Mouse (Mus musculus) midbrain, embryonic 11.5 days (tissue): ENCODE measurements around the gene Rnf141. TPM values are rescaled to one million over a fixed set of nuclear protein-coding genes. Genes with fewer than 3 reads are reported as not detected.

ENCODE experiments used
- ATAC-seq: fragments of 200-750 bp; cut with Nextera tagmentation; 2 replicates; pipeline ENCODE4 v1.8.0; 2017; ENCODE audit warnings: moderate TSS enrichment, moderate library complexity; ENCODE audit not compliant: low FRiP score
- DNase-seq: peaks from one replicate; pipeline ENCODE4 v3.0.0; 2015; ENCODE audit warnings: low spot score; ENCODE audit errors: missing footprints
- H3K27ac ChIP-seq: fragments of 300-500 bp; sonication (generic); 2 replicates; pipeline ENCODE4 v1.5.1; 2014; ENCODE audit warnings: low read depth, low read length
- H3K27me3 ChIP-seq: fragments of 300-500 bp; sonication (generic); 2 replicates; pipeline ENCODE4 v1.6.1; 2014; ENCODE audit warnings: mild to moderate bottlenecking, low read length, moderate library complexity, mixed read lengths; ENCODE audit not compliant: control insufficient read depth, insufficient read depth
- H3K36me3 ChIP-seq: fragments of 300-500 bp; sonication (generic); 2 replicates; pipeline ENCODE4 v1.6.1; 2014; ENCODE audit warnings: mild to moderate bottlenecking, low read length, moderate library complexity, mixed read lengths; ENCODE audit not compliant: control insufficient read depth, insufficient read depth
- H3K4me1 ChIP-seq: fragments of 300-500 bp; sonication (generic); 2 replicates; pipeline ENCODE4 v1.6.1; 2014; ENCODE audit warnings: low read length; ENCODE audit not compliant: control insufficient read depth, insufficient read depth
- H3K4me2 ChIP-seq: fragments of 300-500 bp; sonication (generic); 2 replicates; pipeline ENCODE4 v1.6.1; 2014; ENCODE audit warnings: mild to moderate bottlenecking, moderate library complexity
- H3K4me3 ChIP-seq: fragments of 300-500 bp; sonication (generic); 2 replicates; pipeline ENCODE4 v1.5.1; 2014; ENCODE audit warnings: low read depth, low read length
- H3K9ac ChIP-seq: fragments of 300-500 bp; sonication (generic); 2 replicates; pipeline ENCODE4 v1.6.1; 2014; ENCODE audit warnings: low read length
- H3K9me3 ChIP-seq: fragments of 300-500 bp; sonication (generic); 2 replicates; pipeline ENCODE4 v1.6.1; 2016; ENCODE audit warnings: low read length; ENCODE audit not compliant: control insufficient read depth
- WGBS: fragments of 180-500 bp; shearing (Covaris S2); extraction: QIAGEN DNeasy Blood & Tissue Kit; methylation state at CpG from one replicate; pipeline ENCODE4 v1.1.7; 2014; 5-methylcytosine and 5-hydroxymethylcytosine counted together
- polyA plus RNA-seq: library from polyadenylated mRNA; unstranded; fragments of >200 nt; fragmentation: Nextera tagmentation; extraction: Ambion mirVana; gene quantifications from 2 replicates; pipeline ENCODE4 v1.2.1, GENCODE M21; 2014

Rnf141 gene
- polyA plus RNA-seq, 1 experiment from 2014 or later: 27.7 TPM

DNA sequence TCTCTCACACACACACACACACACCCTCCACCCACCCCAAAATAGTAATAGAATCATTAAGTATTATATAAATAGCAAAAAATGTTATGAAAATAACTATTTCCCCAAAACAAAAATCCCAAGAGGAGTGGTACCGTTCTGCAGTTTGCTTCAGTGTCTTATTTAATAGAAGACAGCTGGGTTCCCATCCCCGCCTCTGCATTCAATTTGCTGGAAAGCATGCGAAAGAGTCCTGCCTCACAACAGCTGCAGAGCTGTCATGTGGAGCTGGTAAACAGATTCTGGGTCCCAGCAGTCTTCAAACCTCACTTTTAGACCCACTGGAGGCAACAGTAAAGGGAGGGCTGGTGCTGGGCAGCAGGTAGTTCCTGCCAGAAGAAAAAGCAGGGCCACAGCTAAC lies 35.3 kb downstream of the Rnf141 start:
- 64% methylated on average over 3 of the region's 3 CpGs for WGBS
- H3K4me2 ChIP-seq: no peak overlapping the region
- H3K27ac ChIP-seq: no peak overlapping the region
- no peaks in the 10 kb centered on the region for H3K36me3 ChIP-seq
- H3K4me1 ChIP-seq: no peaks in the 10 kb centered on the region
- no peaks in the 10 kb centered on the region for H3K9me3 ChIP-seq
- no peak for ATAC-seq
- DNase-seq: no peak
- H3K27me3 ChIP-seq: no peaks in the 10 kb centered on the region
- no peak overlapping the region for H3K9ac ChIP-seq
- no peak overlapping the region for H3K4me3 ChIP-seq

DNA sequence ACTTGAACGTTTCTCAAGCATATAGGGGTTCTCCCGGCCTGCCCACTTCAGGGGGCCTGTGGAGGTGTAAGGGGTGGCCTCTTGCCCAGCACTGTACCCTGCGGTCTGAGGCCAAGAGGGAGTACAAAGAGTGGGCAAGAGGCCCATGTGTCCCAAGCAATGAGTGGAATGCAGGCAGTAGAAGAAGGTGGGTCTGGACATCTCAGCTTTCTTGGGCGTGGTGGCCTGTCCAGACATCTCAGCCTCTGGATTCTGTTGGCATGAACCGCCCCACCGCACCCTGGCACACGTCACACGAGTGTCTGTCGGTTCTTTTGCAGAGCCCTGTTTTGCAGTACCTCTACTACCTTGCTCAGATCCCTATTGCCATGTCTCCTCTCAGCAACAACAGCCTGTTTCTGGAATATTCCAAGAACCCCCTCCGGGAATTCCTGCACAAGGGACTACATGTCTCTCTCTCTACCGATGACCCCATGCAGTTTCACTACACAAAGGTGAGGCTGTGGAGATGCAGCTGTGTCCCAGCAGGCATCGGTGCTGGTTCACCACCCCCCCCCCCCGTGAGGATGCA lies 36.7 kb downstream of the Rnf141 start:
- H3K4me3 ChIP-seq: no peak overlapping the region
- H3K27ac ChIP-seq: no peak overlapping the region
- no peak overlapping the region for H3K9ac ChIP-seq
- DNase-seq: no peak
- H3K9me3 ChIP-seq: no peaks in the 10 kb centered on the region
- no peaks in the 10 kb centered on the region for H3K36me3 ChIP-seq
- ATAC-seq: no peak
- H3K27me3 ChIP-seq: no peaks in the 10 kb centered on the region
- no peaks in the 10 kb centered on the region for H3K4me1 ChIP-seq
- no peak overlapping the region for H3K4me2 ChIP-seq
- WGBS: 95% methylated on average over 13 of the region's 13 CpGs

DNA sequence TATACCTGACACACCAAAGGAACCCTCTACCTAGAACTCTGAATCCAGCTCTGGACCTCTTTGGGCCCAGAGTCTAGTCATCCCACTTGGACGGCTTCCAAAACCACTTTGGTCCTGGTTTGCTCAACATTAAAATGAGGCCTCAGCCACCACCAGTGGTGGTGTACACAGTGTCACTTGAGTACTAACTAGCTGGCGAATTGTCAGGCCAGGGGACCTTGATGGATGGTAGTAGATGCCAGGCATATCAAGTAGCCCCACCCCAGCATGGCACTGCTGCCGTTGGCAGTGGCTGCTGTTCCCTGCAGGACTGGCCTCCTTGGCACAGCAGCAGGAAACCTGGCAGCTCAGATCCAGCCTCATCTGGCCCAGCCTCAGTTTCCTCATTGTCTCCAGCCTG lies 40.0 kb downstream of the Rnf141 start:
- H3K9me3 ChIP-seq: no peaks in the 10 kb centered on the region
- H3K9ac ChIP-seq: no peak overlapping the region
- DNase-seq: no peak
- ATAC-seq: no peak
- no peaks in the 10 kb centered on the region for H3K4me1 ChIP-seq
- no peak overlapping the region for H3K27ac ChIP-seq
- H3K27me3 ChIP-seq: no peaks in the 10 kb centered on the region
- no peaks in the 10 kb centered on the region for H3K36me3 ChIP-seq
- WGBS: 87% methylated on average over 3 of the region's 3 CpGs
- H3K4me2 ChIP-seq: no peak overlapping the region
- H3K4me3 ChIP-seq: no peak overlapping the region

DNA sequence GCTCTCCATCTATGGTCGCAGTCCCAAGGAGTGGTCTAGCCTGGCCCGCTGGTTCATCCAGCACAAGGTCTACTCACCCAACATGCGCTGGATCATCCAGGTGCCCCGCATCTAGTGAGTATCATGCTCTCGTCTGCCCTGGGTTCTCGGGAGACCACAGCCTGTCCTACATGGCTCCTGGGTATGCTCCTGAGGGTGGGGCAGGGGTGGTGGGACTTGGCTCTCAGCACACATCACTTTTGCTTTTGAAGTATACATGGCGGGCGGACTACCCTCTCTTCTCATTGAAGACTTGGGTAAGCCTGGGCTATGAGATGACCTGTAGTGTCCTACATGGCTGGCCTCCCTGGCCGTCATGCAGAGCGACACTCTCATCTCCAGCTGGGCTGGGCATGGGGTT lies 41.1 kb downstream of the Rnf141 start:
- no peak overlapping the region for H3K4me2 ChIP-seq
- DNase-seq: no peak

DNA sequence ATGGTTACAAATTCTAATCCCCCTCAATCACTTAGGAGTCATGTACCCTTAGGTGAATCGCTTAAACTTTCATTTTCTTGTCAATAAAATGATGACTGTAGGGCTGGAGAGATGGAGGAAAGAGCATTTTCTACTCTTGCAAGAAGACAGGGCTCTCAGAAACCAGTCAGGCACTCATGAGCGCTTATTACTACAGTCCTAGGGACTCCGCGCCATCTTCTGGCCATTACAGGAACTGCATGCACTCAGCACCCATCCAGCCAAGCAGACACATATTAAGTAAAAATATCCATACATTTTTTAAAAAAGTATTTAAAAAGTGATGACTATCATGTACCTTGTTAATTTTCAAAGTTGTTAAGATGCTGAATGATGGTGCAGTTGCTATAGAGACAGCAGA lies 43.2 kb downstream of the Rnf141 start:
- Histone ChIP-seq H3K4me3 (no peak overlapping the region), H3K27ac (no peak overlapping the region), H3K36me3 (no peaks in the 10 kb centered on the region), H3K9me3 (no peaks in the 10 kb centered on the region), H3K9ac (no peak overlapping the region), H3K4me1 (no peaks in the 10 kb centered on the region), H3K27me3 (no peaks in the 10 kb centered on the region), H3K4me2 (no peak overlapping the region)
- WGBS: under 1% methylated on average over 4 of the region's 4 CpGs
- DNase-seq (peak; percentile 97), ATAC-seq (peak; percentile 34; the same call in 1 of the 2 replicates)

More for the DNA sequence above, 41.1 kb downstream of the Rnf141 start:
- Histone ChIP-seq H3K4me3 (no peak overlapping the region), H3K9ac (no peak overlapping the region), H3K36me3 (no peaks in the 10 kb centered on the region), H3K27me3 (no peaks in the 10 kb centered on the region), H3K27ac (no peak overlapping the region), H3K4me1 (no peaks in the 10 kb centered on the region), H3K9me3 (no peaks in the 10 kb centered on the region)
- whole genome bisulfite sequencing: 90% methylated on average over 10 of the region's 10 CpGs
- ATAC-seq: no peak

DNA sequence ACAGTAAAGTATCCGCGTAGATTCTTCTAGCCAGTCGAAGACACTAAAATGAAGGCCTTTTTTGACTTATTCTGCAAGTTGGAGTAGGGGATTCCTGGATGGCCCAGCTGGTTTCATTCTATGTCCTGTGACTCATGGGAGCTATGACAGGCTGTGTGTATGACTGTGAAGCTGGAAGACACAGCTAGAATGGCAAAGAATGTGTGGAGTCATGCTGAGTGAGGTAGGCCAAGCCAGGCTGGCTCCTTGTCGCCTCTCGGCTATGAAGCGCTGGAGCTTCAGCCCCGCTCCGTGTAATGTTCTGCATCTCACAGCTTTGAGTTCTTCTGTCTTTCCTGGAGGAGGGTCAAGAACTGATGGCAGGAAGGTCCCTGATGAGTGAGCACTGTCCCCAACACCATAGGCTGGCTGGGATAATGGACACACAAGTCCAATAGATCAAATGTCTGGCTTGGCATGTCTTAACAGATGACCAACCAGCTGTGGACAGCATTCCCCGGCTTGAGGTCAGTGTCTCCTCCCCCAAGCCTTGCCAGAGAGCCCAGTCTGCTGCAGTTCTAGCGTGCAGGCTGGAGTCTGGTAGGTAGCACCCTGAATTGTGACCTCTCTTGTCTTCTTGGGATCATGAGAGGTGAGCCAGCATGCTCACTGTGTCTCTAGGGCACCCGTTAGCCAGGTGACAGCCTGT lies 46.4 kb downstream of the Rnf141 start:
- H3K9ac ChIP-seq: no peak overlapping the region
- ATAC-seq: no peak
- H3K4me2 ChIP-seq: no peak overlapping the region
- WGBS: 84% methylated on average over 11 of the region's 11 CpGs
- no peak overlapping the region for H3K4me3 ChIP-seq
- H3K4me1 ChIP-seq: no peaks in the 10 kb centered on the region
- H3K36me3 ChIP-seq: no peaks in the 10 kb centered on the region
- H3K27me3 ChIP-seq: no peaks in the 10 kb centered on the region
- H3K9me3 ChIP-seq: no peaks in the 10 kb centered on the region
- no peak overlapping the region for H3K27ac ChIP-seq
- DNase-seq: no peak

DNA sequence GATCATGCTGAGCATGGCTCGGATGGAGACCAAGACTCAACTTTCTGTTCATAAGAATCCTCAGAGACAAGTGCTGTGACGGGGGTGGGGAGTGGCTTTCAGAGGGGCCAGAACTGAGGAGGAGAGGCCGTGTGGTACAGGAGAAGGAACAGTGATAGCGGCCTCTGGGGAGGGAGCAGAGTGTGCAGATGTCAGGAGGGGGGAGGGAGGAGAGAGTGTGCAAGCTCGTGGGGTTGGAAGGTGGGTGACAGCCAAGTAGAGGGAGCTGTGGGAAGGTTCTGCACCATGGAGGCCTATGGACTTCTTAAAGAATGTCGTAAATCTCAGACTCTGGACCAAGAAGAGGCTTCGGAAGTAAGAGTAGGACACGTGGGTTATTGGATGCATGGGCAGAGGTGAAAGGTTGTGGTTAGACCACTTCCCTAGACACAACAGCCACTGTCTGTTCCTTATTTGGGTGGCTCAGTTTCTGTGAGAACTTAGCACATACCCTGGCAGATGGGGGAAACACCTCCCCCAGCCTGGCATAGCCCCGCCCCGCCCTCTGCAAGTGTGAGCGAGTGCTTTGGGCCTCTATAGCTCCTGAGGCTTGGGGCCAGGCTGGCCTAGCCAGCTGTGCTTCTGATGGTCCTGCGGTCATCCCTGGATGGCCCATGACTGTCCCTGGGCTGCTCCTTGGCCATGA lies 47.7 kb downstream of the Rnf141 start:
- 76% methylated on average over 12 of the region's 12 CpGs for WGBS
- Histone ChIP-seq H3K4me2 (no peak overlapping the region), H3K36me3 (no peaks in the 10 kb centered on the region), H3K27me3 (no peaks in the 10 kb centered on the region), H3K27ac (no peak overlapping the region), H3K9me3 (no peaks in the 10 kb centered on the region), H3K4me3 (no peak overlapping the region), H3K4me1 (no peaks in the 10 kb centered on the region), H3K9ac (no peak overlapping the region)
- DNase-seq (no peak), ATAC-seq (no peak)

DNA sequence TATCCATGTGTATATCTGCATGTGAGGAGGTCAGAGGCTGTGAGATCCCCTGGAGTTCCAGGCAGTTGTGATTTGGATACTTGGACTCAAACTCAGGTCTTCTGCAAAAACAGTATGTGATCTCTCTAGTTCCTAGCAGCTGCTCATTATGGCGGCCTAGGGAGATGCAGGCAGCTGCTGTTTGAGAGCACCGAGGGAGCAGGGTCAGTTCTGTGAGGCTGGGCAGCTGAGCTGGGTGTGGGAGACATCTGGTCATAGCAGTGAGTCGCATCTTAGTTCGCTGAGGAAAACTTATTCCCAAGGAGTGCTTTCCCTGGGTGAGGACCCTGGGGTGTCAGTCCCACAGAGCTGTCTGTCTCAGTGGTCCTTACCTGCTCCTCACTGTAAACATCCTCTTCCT lies 49.5 kb downstream of the Rnf141 start:
- Histone ChIP-seq H3K4me1 (no peaks in the 10 kb centered on the region), H3K27ac (no peak overlapping the region), H3K9me3 (no peaks in the 10 kb centered on the region), H3K27me3 (no peaks in the 10 kb centered on the region), H3K4me3 (no peak overlapping the region), H3K36me3 (no peaks in the 10 kb centered on the region), H3K4me2 (no peak overlapping the region), H3K9ac (no peak overlapping the region)
- 86% methylated on average over 4 of the region's 4 CpGs for WGBS
- ATAC-seq (no peak), DNase-seq (no peak)

DNA sequence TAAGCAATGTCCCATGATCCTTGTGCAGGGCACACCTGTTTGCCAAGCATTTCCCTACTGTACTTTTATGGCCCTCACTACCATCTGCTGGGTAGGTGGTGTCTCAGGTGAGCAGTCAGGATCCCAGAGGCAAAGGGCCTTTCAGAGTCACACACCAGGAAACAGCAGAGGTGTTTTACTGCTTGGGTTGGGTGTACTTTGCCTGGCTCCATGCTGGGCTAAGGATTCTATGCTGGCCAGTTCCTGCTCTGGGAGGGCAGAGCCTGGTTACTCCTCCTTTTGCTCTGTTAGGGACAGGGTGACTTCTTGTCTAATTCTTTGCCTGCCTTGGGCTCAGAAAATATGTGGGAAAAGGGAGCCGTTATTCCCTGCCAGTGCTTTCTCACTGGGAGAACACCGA lies 51.4 kb downstream of the Rnf141 start:
- Histone ChIP-seq H3K9ac (no peak overlapping the region), H3K4me2 (no peak overlapping the region), H3K9me3 (no peaks in the 10 kb centered on the region), H3K4me3 (no peak overlapping the region), H3K27me3 (no peaks in the 10 kb centered on the region), H3K36me3 (no peaks in the 10 kb centered on the region), H3K4me1 (no peaks in the 10 kb centered on the region), H3K27ac (no peak overlapping the region)
- WGBS: 98% methylated on average over 2 of the region's 2 CpGs
- ATAC-seq (no peak), DNase-seq (no peak)
